Mouse (Mus musculus) midbrain, embryonic 12.5 days (tissue): ENCODE measurements at regions not wholly inside any gene's neighbourhood (a gene's known extent, or its start where the extent isn't known, plus 50 kb on each side); places are given as distances from the start of the nearest gene placed in this dataset.
"Not testable (repeated sequence)": the region's sequence is repeated elsewhere in the genome, so short reads cannot be mapped to it uniquely, and the experiment has no call there.

ENCODE experiments used
- ATAC-seq: fragments of 200-750 bp; cut with Nextera tagmentation; 2 replicates; pipeline ENCODE4 v1.8.0; 2017; ENCODE audit warnings: low read depth, moderate TSS enrichment, moderate library complexity; ENCODE audit not compliant: low FRiP score
- H3K27ac ChIP-seq: fragments of 300-500 bp; sonication (generic); replicated peaks from 2 replicates; pipeline ENCODE4 v1.5.1; 2016; ENCODE audit warnings: mild to moderate bottlenecking
- H3K27me3 ChIP-seq: fragments of 300-500 bp; sonication (generic); 2 replicates; pipeline ENCODE4 v1.6.1; 2016; ENCODE audit warnings: mild to moderate bottlenecking
- H3K36me3 ChIP-seq: fragments of 300-500 bp; sonication (generic); 2 replicates; pipeline ENCODE4 v1.6.1; 2016
- H3K4me1 ChIP-seq: fragments of 300-500 bp; sonication (generic); 2 replicates; pipeline ENCODE4 v1.6.1; 2016
- H3K4me2 ChIP-seq: fragments of 300-500 bp; sonication (generic); replicated peaks from 2 replicates; pipeline ENCODE4 v1.6.1; 2016; ENCODE audit warnings: mild to moderate bottlenecking, moderate library complexity
- H3K4me3 ChIP-seq: fragments of 300-500 bp; sonication (generic); 2 replicates; pipeline ENCODE4 v1.5.1; 2016; ENCODE audit warnings: mild to moderate bottlenecking
- H3K9ac ChIP-seq: fragments of 300-500 bp; sonication (generic); replicated peaks from 2 replicates; pipeline ENCODE4 v1.6.1; 2016; ENCODE audit warnings: mild to moderate bottlenecking, moderate library complexity
- H3K9me3 ChIP-seq: fragments of 300-500 bp; sonication (generic); 2 replicates; pipeline ENCODE4 v1.6.1; 2016; ENCODE audit warnings: mild to moderate bottlenecking
- WGBS: fragments of 180-500 bp; shearing (Covaris S2); methylation state at CpG from one replicate; pipeline ENCODE4 v1.1.7; 2016; 5-methylcytosine and 5-hydroxymethylcytosine counted together

GRCm38 (mm10) chr1:13042326-13042725, 1628.4 kb downstream of the A830018L16Rik start:
- Histone ChIP-seq H3K27ac (no peak overlapping the region), H3K4me1 (no peaks in the 10 kb centered on the region), H3K36me3 (no peaks in the 10 kb centered on the region), H3K27me3 (no peaks in the 10 kb centered on the region), H3K9me3 (no peaks in the 10 kb centered on the region), H3K4me3 (no peak overlapping the region), H3K9ac (no peak overlapping the region), H3K4me2 (no peak overlapping the region)
- no peak for ATAC-seq

- Histone ChIP-seq H3K4me3 (no peak overlapping the region), H3K4me1 (no peaks in the 10 kb centered on the region), H3K9ac (no peak overlapping the region), H3K9me3 (no peaks in the 10 kb centered on the region), H3K27ac (no peak overlapping the region), H3K4me2 (no peak overlapping the region), H3K27me3 (peaks cover 14% of the 10 kb centered on the region), H3K36me3 (no peaks in the 10 kb centered on the region)
- 23% methylated on average over 17 of the region's 17 CpGs for WGBS
- ATAC-seq, result no peak
These were observed 1636.4 kb downstream of the A830018L16Rik start for GRCm38 (mm10) chr1:13050140-13050775.

- not testable (repeated sequence) for H3K4me1 ChIP-seq, H3K4me3 ChIP-seq, H3K9ac ChIP-seq, H3K4me2 ChIP-seq, H3K27ac ChIP-seq, H3K36me3 ChIP-seq, H3K9me3 ChIP-seq, ATAC-seq
- H3K27me3 ChIP-seq, result peaks cover 14% of the 10 kb centered on the region
- WGBS, result 75% methylated on average over 12 of the region's 13 CpGs
These were observed 1637.6 kb downstream of the A830018L16Rik start for GRCm38 (mm10) chr1:13051433-13052066.

GRCm38 (mm10) chr1:13052067-13052460, 1638.2 kb downstream of the A830018L16Rik start:
- 15% methylated on average over 7 of the region's 7 CpGs for WGBS
- peaks cover 14% of the 10 kb centered on the region for H3K27me3 ChIP-seq
- no peak overlapping the region for H3K4me2 ChIP-seq
- H3K9ac ChIP-seq, result no peak overlapping the region
- no peaks in the 10 kb centered on the region for H3K36me3 ChIP-seq
- no peak overlapping the region for H3K27ac ChIP-seq
- no peak overlapping the region for H3K4me3 ChIP-seq
- ATAC-seq, result peak; percentile 51; the same call in 1 of the 2 replicates
- no peaks in the 10 kb centered on the region for H3K4me1 ChIP-seq
- H3K9me3 ChIP-seq, result no peaks in the 10 kb centered on the region

GRCm38 (mm10) chr1:13057741-13058140, 1643.8 kb downstream of the A830018L16Rik start:
- ATAC-seq, result no peak
- WGBS, result 32% methylated on average over 14 of the region's 14 CpGs
- Histone ChIP-seq H3K9ac (no peak overlapping the region), H3K36me3 (no peaks in the 10 kb centered on the region), H3K9me3 (no peaks in the 10 kb centered on the region), H3K4me2 (0 out of 2 replicates have a peak overlapping the region, but pooled peaks have one; percentile 11), H3K27ac (no peak overlapping the region), H3K27me3 (no peaks in the 10 kb centered on the region), H3K4me3 (no peak overlapping the region), H3K4me1 (no peaks in the 10 kb centered on the region)

GRCm38 (mm10) chr1:13059616-13060320, 1645.9 kb downstream of the A830018L16Rik start:
- H3K4me1 ChIP-seq, result no peaks in the 10 kb centered on the region
- no peaks in the 10 kb centered on the region for H3K36me3 ChIP-seq
- H3K4me2 ChIP-seq, result no peak overlapping the region
- H3K27ac ChIP-seq, result no peak overlapping the region
- H3K4me3 ChIP-seq, result no peak overlapping the region
- H3K27me3 ChIP-seq, result no peaks in the 10 kb centered on the region
- no peaks in the 10 kb centered on the region for H3K9me3 ChIP-seq
- ATAC-seq, result no peak
- 78% methylated on average over 6 of the region's 6 CpGs for WGBS
- no peak overlapping the region for H3K9ac ChIP-seq
